ENCODE assay signal across 16 mouse cellular contexts in the genomic region with DNA sequence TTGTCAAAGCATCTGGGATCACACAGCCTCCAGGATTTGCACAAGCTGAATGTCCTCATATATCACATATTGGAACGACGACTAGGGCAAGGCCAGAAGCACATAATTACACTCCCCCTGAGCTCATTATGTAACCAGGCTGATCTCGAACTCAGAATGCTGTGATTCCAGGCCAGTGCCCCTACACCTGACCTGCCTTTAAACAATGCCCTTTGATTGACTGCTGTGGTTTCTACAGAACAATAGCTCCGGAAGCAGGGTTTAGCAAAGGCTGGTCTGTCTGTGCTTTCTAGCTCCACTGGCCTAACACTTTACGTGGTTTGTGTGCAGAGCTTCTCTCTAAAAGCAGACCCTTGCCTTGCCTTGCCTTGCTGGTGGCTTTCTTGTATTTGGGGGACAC.
DNase-seq lines count a peak whose midpoint lies in the region; ATAC-seq lines count a peak whose summit lies in the region.
"Had no signal": no experiment of that assay in that cellular context is flagged by ENCODE, and none has a peak within 500 bp of the region (broad histone marks: within the 10 kb centered on the region; RNA-seq: fewer than 3 reads in every experiment).

No protein-coding gene starts in this region.

- no peak overlapping the region for H3K4me3 ChIP-seq in kidney, embryonic 14.5 days (ENCODE audit: low read length)
- H3K4me3 ChIP-seq in limb, embryonic 10.5 days: no peak overlapping the region
- H3K4me3 ChIP-seq: erythroblast, embryonic 14.5 days; midbrain, embryonic 13.5 days; neural tube, embryonic 12.5 days had no signal

- intact Hi-C loops in left cerebral cortex, postnatal 14 days (cut with DNase I): loop anchor here (10.0 kb wide), 1 partner anchor 143 kb away; no protein-coding TSS in a partner anchor

- no peak overlapping the region for H3K9ac ChIP-seq in kidney, embryonic 14.5 days (ENCODE audit: low read depth, low read length)
- H3K9ac ChIP-seq: midbrain, embryonic 13.5 days; neural tube, embryonic 12.5 days had no signal

- peaks cover 15% of the 10 kb centered on the region for H3K4me1 ChIP-seq in kidney, embryonic 14.5 days (ENCODE audit: control insufficient read depth, insufficient read depth, low read length)
- peaks cover 40% of the 10 kb centered on the region for H3K4me1 ChIP-seq in limb, embryonic 10.5 days
- H3K4me1 ChIP-seq: midbrain, embryonic 13.5 days had no signal

- no peaks in the 10 kb centered on the region for H3K9me3 ChIP-seq in kidney, embryonic 14.5 days (ENCODE audit: control insufficient read depth, low read length)
- no peaks in the 10 kb centered on the region for H3K9me3 ChIP-seq in limb, embryonic 10.5 days (replicated peaks)
- H3K9me3 ChIP-seq: G1E; midbrain, embryonic 13.5 days; neural tube, embryonic 12.5 days had no signal

- no peak overlapping the region for H3K4me2 ChIP-seq in kidney, embryonic 14.5 days (replicated peaks; ENCODE audit: low read depth, low read length)
- H3K4me2 ChIP-seq: midbrain, embryonic 13.5 days; neural tube, embryonic 12.5 days had no signal

- H3K27ac ChIP-seq in kidney, embryonic 14.5 days (ENCODE audit: low read depth, low read length): no peak overlapping the region
- peak overlapping the region; percentile 59 for H3K27ac ChIP-seq in limb, embryonic 10.5 days
- H3K27ac ChIP-seq: midbrain, embryonic 13.5 days; neural tube, embryonic 12.5 days had no signal

- WGBS in kidney, embryonic 14.5 days: 31% methylated on average over 5 of the region's 5 CpGs
- WGBS in limb, embryonic 10.5 days: 59% methylated on average over 5 of the region's 5 CpGs

- no peaks in the 10 kb centered on the region for H3K27me3 ChIP-seq in kidney, embryonic 14.5 days (ENCODE audit: control insufficient read depth, insufficient read depth, low read length)
- H3K27me3 ChIP-seq in limb, embryonic 10.5 days (ENCODE audit: low read depth, poor library complexity, severe bottlenecking): no peaks in the 10 kb centered on the region
- H3K27me3 ChIP-seq: midbrain, embryonic 13.5 days; neural tube, embryonic 12.5 days had no signal

- H3K36me3 ChIP-seq in kidney, embryonic 14.5 days (ENCODE audit: control insufficient read depth, insufficient read depth, low read length): no peaks in the 10 kb centered on the region
- H3K36me3 ChIP-seq in limb, embryonic 10.5 days: no peaks in the 10 kb centered on the region
- H3K36me3 ChIP-seq: G1E; midbrain, embryonic 13.5 days; neural tube, embryonic 12.5 days had no signal

- peak; percentile 12; the same call in 1 of the 2 replicates for ATAC-seq in kidney, embryonic 14.5 days (ENCODE audit: low FRiP score, low TSS enrichment)
- ATAC-seq: midbrain, embryonic 13.5 days had no signal

- DNase-seq in kidney, postnatal 36 days: no peak
- DNase-seq in spleen, postnatal 36 days (ENCODE audit: low spot score in 2 of 2): peak; percentile 16 to 18
- no peak for DNase-seq in spleen, postnatal 4 days (ENCODE audit: low spot score in 2 of 2)
- DNase-seq in limb, embryonic 10.5 days (ENCODE audit: low spot score): no peak
- DNase-seq in left cerebral cortex, postnatal 14 days (ENCODE audit: low spot score in 2 of 2): no peak
- no peak for DNase-seq in left cerebral cortex, adult 11 months (ENCODE audit: low spot score)
- DNase-seq: gastrocnemius, postnatal 25 days; kidney, postnatal 14 days; left cerebral cortex, postnatal 4 days; lung, adult 2 months; thymus, adult 18-20 months had no signal

Comparison
In these comparisons a context has a peak if more than half of its experiments do, and no peak if none do; other contexts are left out.
1. DNase-seq: peak in spleen, postnatal 36 days (2 of 2); none in kidney, postnatal 36 days (0 of 2), spleen, postnatal 4 days (0 of 2), limb, embryonic 10.5 days (single experiment), left cerebral cortex, postnatal 14 days (0 of 2) and left cerebral cortex, adult 11 months (single experiment).